17 mouse cellular contexts compared by ENCODE assay signal in genomic region chr6:144282756-144283155, GRCm38 (mm10).
A peak's percentile ranks its signal among the peaks of the same experiment; 100 is the strongest.
DNase-seq lines count a peak whose midpoint lies in the region.
"Had no signal": no experiment of that assay in that cellular context is flagged by ENCODE, and none has a peak within 500 bp of the region (broad histone marks: within the 10 kb centered on the region; RNA-seq: fewer than 3 reads in every experiment).

No protein-coding gene starts in this region.

- H3K9me3 ChIP-seq in limb, embryonic 10.5 days (replicated peaks) = no peaks in the 10 kb centered on the region
- H3K9me3 ChIP-seq: embryonic facial prominence, embryonic 10.5 days; lung, embryonic 15.5 days; stomach, embryonic 15.5 days had no signal

- no peaks in the 10 kb centered on the region for H3K27me3 ChIP-seq in limb, embryonic 10.5 days (ENCODE audit: low read depth, poor library complexity, severe bottlenecking)
- H3K27me3 ChIP-seq: lung, embryonic 15.5 days; stomach, embryonic 15.5 days had no signal

- no peaks in the 10 kb centered on the region for H3K36me3 ChIP-seq in limb, embryonic 10.5 days
- H3K36me3 ChIP-seq: embryonic facial prominence, embryonic 10.5 days; lung, embryonic 15.5 days; stomach, embryonic 15.5 days had no signal

- WGBS in limb, embryonic 10.5 days = 78% methylated on average over 12 of the region's 12 CpGs

- H3K4me1 ChIP-seq in limb, embryonic 10.5 days = peaks cover 13% of the 10 kb centered on the region; the same call in 1 of the 2 replicates
- H3K4me1 ChIP-seq: stomach, embryonic 15.5 days had no signal

- DNase-seq in layer of hippocampus, adult 9-11 months = peak; percentile 34
- no peak for DNase-seq in layer of hippocampus, postnatal 25 days (ENCODE audit: extremely low spot score in 1 of 2, low spot score in 1 of 2)
- DNase-seq in cerebellum, adult 11 months = peak; percentile 19
- DNase-seq in cerebellum, postnatal 14 days = peak; percentile 87 to 88
- DNase-seq in right cerebral cortex, postnatal 14 days = peak; percentile 21
- DNase-seq in adrenal gland, postnatal 4 days (ENCODE audit: low spot score in 2 of 2) = no peak
- DNase-seq in spleen, postnatal 14 days (ENCODE audit: low spot score in 2 of 2) = no peak
- no peak for DNase-seq in limb, embryonic 10.5 days (ENCODE audit: low spot score)
- DNase-seq: gastrocnemius, postnatal 10 days; heart, postnatal 36 days; kidney, adult 9 months; liver; thymus, postnatal 36 days had no signal

- H3K27ac ChIP-seq in limb, embryonic 10.5 days = no peak overlapping the region
- H3K27ac ChIP-seq: embryonic facial prominence, embryonic 10.5 days; layer of hippocampus, adult 2 months; lung, embryonic 15.5 days; stomach, embryonic 15.5 days had no signal

- H3K4me3 ChIP-seq in limb, embryonic 10.5 days = no peak overlapping the region
- H3K4me3 ChIP-seq: embryonic facial prominence, embryonic 10.5 days; layer of hippocampus, adult 2 months; lung, embryonic 15.5 days; stomach, embryonic 15.5 days had no signal

Comparison
In these comparisons a context has a peak if more than half of its experiments do, and no peak if none do; other contexts are left out.
1. DNase-seq: peak in layer of hippocampus, adult 9-11 months (single experiment), cerebellum, adult 11 months (single experiment), cerebellum, postnatal 14 days (2 of 2) and right cerebral cortex, postnatal 14 days (single experiment); none in layer of hippocampus, postnatal 25 days (0 of 2), adrenal gland, postnatal 4 days (0 of 2), spleen, postnatal 14 days (0 of 2) and limb, embryonic 10.5 days (single experiment).